Mouse (Mus musculus): ENCODE data around the gene Gpr108.

- TF ChIP-seq CTCF (IDR thresholded peaks at IDR 0.05; ENCODE audit: extremely low read depth, insufficient read depth, low read length) (no peak), POLR2A (IDR thresholded peaks at IDR 0.05; ENCODE audit: extremely low read depth, insufficient read depth, low read length) (no peak)
Measured at GRCm38 (mm10) chr17:57264164-57264563, 15.9 kb upstream of the Gpr108 start.

Measured in cortical plate, adult 2 months (tissue).